Mouse (Mus musculus): ENCODE data around the gene Slc29a2.
"Not testable (repeated sequence)": the region's sequence is repeated elsewhere in the genome, so short reads cannot be mapped to it uniquely, and the experiment has no call there.

The Slc29a2 gene

GRCm38 (mm10) chr19:5023621-5024479 is at the start of gene Slc29a2:
TSS of gene Slc29a2 (plus strand) at chr19:5023860.
- peak; percentile 94 for DNase-seq (ENCODE audit: low spot score)

DNA sequence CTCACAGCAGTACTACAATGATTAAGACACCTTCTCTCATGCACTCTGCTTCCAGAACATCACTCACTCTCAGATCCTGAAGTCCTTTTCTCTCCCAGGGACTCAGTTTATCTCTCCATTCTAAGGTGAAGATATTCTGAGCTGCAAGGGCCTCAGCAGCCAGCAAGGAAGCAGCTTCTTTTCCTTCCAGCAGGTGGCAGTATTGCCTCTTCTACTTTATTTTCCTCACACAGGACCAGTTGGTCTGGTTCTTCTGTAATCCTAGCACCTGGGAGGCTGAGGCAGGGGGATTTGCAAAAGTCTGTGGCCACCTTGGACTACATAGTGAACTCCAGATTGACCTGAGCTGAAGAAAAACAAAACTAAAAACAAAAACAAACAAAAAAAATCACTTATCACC is 41.9 kb upstream of the Slc29a2 start:
- peak; percentile 44 for DNase-seq (ENCODE audit: low spot score)

GRCm38 (mm10) chr19:4989013-4989412 is 34.6 kb upstream of the Slc29a2 start:
- peak; percentile 89 for DNase-seq (ENCODE audit: low spot score)

GRCm38 (mm10) chr19:4989434-4990255 is 34.0 kb upstream of the Slc29a2 start:
- no peak for DNase-seq (ENCODE audit: low spot score)

DNA sequence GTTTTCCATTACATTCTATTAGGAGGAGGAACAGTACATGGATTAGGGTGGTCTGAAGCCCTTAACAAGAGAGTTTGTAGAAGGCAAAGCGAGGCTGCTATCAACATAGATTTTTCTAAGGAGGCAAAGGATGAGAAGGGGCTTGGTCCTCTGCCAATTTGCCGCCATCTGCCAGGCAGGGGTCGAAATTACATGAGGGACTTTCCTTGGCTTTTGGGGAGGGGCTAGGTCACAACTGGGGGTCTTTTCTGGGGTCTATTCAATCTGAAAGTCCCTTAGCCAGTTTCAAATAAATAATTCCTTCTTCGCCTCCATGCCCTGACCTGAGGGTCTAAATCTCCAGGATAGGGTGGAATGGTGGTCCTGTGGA is 33.4 kb upstream of the Slc29a2 start, which contains the start of gene Npas4:
Gene Npas4 (minus strand): TSS at position 61 of the 370 bp plus-strand sequence.
- DNase-seq (ENCODE audit: low spot score): no peak

DNA sequence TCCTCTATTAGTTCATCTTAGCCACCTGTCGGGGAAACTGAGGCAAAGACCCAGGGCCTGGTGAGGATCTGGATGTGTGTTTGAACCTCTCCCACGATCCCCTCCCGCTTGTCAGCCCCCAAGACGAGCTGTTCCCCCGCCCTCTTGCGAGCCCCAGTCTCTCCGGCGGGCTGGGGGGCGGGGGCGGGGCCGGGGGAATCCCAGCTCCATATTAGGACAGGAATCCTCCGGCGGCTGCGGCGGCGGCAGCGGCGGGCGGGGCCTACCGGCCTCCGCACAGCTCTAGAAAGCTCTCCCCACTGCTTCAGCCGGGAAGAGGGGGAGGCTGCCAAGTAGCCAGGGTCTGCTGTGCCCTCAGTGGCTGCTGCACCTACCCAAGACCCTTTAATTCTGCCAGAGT is 32.9 kb upstream of the Slc29a2 start:
- DNase-seq (ENCODE audit: low spot score): no peak

- no peak for DNase-seq (ENCODE audit: low spot score)
Measured at GRCm38 (mm10) chr19:4992371-4992770, 31.3 kb upstream of the Slc29a2 start.

GRCm38 (mm10) chr19:4992904-4993303 is 30.8 kb upstream of the Slc29a2 start:
- DNase-seq (ENCODE audit: low spot score): peak; percentile 17

GRCm38 (mm10) chr19:4994043-4994442 is 29.6 kb upstream of the Slc29a2 start:
- no peak for DNase-seq (ENCODE audit: low spot score)

GRCm38 (mm10) chr19:4999445-5000140 is 24.1 kb upstream of the Slc29a2 start:
- DNase-seq (ENCODE audit: low spot score): no peak

GRCm38 (mm10) chr19:5001666-5002406 is 21.8 kb upstream of the Slc29a2 start:
- DNase-seq (ENCODE audit: low spot score): peak; percentile 64

DNA sequence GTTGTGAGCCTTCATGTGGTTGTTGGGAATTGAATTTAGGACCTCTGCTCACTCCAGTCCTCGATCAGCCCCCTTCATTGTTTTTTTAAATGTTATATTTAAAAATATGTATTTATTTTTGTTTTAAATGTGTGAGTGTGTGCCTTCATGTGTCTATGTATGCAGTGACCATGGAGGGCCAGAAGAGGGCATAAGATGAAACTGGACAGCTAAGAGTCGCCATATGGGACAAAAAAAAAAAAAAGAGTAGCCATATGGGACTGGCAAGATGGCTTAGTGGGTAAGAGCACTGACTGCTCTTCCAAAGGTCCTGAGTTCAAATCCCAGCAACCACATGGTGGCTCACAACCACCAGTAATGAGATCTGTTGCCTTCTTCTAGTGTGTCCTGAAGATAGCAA is 20.0 kb upstream of the Slc29a2 start:
- not testable (repeated sequence) for DNase-seq (ENCODE audit: low spot score)

DNA sequence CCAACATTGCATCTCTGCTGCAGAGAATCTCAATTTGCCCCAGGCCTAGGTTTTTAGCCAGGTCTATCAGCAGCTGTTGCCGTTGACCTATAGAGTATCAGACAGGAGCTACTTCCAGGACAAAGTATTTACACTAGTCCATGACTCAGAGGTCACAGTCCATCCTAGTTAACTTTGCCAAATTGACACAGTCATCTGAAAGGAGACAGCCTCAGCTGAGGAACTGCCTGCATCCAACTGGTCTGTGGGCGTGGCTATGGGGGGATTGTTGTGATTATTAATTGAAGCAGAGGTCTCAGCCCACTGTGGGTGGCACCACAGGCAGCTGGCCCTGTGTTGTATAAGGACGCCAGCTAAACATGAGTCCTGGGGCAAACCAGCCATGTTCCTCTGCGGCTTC is 18.7 kb upstream of the Slc29a2 start:
- no peak for DNase-seq (ENCODE audit: low spot score)

GRCm38 (mm10) chr19:5013138-5013537 is 10.5 kb upstream of the Slc29a2 start:
- DNase-seq (ENCODE audit: low spot score): no peak

DNA sequence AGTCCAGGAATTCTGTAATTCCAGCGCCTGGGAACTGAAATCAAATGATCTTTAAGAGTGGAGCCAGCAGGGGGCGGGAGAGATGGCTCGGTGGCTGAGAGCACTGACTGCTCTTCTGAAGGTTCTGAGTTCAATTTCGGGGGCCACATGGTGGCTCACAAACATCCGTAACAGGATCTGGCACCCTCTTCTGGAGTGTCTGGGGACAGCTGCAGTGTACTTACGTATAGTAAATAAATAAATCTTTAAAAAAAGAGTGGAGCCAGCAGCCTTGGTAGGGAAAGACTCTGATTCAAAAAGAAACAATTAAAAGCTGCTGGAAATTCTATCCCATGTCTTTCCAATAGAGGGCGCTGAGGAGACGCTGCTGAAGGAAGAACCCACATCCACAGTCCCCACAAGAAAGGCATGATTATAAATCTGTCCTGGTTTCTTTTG is 8.7 kb upstream of the Slc29a2 start:
- peak; percentile 36 for DNase-seq (ENCODE audit: low spot score)

DNA sequence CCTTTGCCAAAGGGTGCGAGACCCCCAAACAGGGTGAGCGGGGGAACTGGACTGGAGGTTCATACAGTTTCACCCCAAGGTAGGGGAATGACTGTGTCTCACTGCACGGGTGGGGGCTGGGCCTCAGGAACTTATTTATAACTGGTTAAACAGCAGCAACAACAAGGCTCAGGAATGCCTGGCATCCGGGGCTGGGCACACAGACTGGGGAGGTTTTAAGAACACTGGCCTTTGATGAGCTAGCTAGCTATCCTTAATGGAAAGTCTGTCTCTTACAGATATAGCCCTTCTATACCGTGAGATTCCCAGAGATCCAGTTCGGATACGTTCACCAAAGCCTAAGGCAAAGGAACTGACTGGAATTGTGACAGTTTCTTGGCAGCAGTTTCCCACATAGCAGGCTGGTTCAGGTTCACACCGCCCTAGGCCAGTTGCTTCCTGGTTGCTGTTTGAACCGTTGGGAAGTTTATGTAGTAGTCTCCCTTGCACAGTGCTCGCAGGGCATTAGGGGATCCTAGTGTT is 7.4 kb upstream of the Slc29a2 start:
- peak; percentile 42 for DNase-seq (ENCODE audit: low spot score)

DNA sequence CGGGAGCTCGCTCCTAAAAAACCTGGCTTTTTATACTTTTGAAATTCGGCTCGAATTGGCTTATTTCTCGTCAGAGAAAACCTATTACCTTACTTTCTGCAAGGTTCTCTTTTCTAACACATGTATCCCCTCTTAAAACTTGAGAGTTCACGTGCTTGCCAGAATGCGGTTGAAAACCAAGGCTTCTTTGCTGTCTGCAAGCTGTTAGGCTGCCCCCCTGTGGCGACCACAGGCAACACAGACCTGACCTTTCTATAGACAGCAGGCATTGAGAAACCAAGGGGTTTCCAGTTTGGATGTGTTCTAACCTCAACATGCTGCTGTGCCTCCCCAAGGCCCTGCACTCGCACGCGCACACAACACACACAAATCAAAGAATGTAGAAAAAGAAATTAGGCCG is 6.9 kb upstream of the Slc29a2 start:
- peak; percentile 73 for DNase-seq (ENCODE audit: low spot score)

DNA sequence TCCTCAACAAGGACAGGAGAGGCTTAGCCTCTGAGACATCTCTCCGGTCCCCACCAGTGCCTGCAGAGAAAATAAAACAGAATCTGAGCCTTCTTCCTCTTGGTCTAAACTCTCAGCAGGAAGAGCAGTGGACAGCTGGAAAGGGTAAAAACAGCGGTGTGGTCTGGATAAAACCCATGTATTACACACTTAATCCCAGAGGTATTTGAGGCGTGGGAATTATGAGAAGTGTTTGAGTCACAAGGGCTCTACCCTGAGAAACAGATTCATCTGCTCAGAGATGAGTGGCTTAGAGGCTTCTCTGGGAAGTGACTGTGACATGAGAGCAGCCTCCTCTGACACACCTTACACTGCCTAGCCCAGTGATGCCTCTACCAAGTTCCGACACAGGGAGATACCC is 6.0 kb upstream of the Slc29a2 start:
- DNase-seq (ENCODE audit: low spot score): no peak

DNA sequence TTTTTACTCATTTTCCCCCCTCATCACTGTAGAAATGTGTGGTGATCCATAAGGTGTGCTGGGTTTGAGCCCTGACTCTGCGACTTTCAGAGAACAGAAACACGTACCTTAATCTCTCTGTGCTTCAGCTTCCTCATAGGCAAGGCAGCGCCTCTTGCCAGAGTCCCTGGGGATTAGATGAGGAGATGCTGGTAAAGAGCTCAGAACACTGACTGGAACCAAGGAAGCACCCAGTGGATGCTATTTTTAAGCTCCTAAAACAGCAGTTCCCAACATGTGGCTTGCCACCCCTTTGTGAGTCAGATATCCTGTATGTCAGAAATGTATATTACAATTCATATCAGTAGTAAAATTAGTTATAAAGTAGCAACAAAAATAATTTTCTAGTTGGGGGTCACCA is 5.5 kb upstream of the Slc29a2 start:
- DNase-seq (ENCODE audit: low spot score): no peak

GRCm38 (mm10) chr19:5021416-5021815 is 2.2 kb upstream of the Slc29a2 start:
- DNase-seq (ENCODE audit: low spot score): no peak

DNA sequence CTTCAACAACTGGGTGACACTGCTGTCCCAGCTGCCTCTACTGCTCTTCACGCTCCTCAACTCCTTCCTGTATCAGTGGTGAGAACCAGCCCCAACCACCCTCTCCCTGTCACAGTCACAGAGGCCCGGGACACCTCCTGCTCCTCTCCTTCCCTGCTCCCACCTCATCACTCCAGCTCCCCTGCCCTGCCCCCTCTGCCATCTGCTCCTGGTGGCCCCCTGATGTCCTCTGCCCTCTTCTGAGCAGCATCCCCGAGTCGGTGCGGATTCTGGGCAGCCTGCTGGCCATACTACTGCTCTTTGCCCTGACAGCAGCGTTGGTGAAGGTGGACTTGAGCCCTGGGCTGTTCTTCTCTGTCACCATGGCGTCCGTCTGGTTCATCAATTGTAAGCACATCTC is 2.5 kb downstream of the Slc29a2 start:
- DNase-seq (ENCODE audit: low spot score): no peak

Data from lung, postnatal 25 days (tissue).